Mouse (Mus musculus): ENCODE data around the gene Gal3st3.

- TF ChIP-seq GATA1 (IDR thresholded peaks at IDR 0.05; ENCODE audit: low read length) (no peak), TAL1 (IDR thresholded peaks at IDR 0.05; ENCODE audit: low read length) (no peak)
Observed at GRCm38 (mm10) chr19:5272326-5272795, 25.8 kb upstream of the Gal3st3 start.
